Mouse (Mus musculus) hindbrain, embryonic 13.5 days (tissue): ENCODE measurements around the gene Foxn4. TPM values are rescaled to one million over a fixed set of nuclear protein-coding genes. Genes with fewer than 3 reads are reported as not detected.

Source experiments
- ATAC-seq: fragments of 200-750 bp; cut with Nextera tagmentation; 2 replicates; pipeline ENCODE4 v1.8.0; 2017; ENCODE audit warnings: moderate TSS enrichment; ENCODE audit not compliant: low FRiP score
- H3K27ac ChIP-seq: fragments of 300-500 bp; sonication (generic); 2 replicates; pipeline ENCODE4 v1.5.1; 2015; ENCODE audit warnings: inconsistent platforms, mild to moderate bottlenecking, moderate library complexity
- H3K27me3 ChIP-seq: fragments of 300-500 bp; sonication (generic); 2 replicates; pipeline ENCODE4 v1.6.1; 2015; ENCODE audit warnings: mild to moderate bottlenecking, inconsistent platforms
- H3K36me3 ChIP-seq: fragments of 300-500 bp; sonication (generic); 2 replicates; pipeline ENCODE4 v1.6.1; 2015; ENCODE audit warnings: mild to moderate bottlenecking, inconsistent platforms
- H3K4me1 ChIP-seq: fragments of 300-500 bp; sonication (generic); replicated peaks from 2 replicates; pipeline ENCODE4 v1.6.1; 2015; ENCODE audit warnings: inconsistent platforms
- H3K4me2 ChIP-seq: fragments of 300-500 bp; sonication (generic); 2 replicates; pipeline ENCODE4 v1.6.1; 2015; ENCODE audit warnings: inconsistent platforms, mild to moderate bottlenecking, moderate library complexity
- H3K4me3 ChIP-seq: fragments of 300-500 bp; sonication (generic); 2 replicates; pipeline ENCODE4 v1.5.1; 2015; ENCODE audit warnings: mild to moderate bottlenecking, inconsistent platforms
- H3K9ac ChIP-seq: fragments of 300-500 bp; sonication (generic); 2 replicates; pipeline ENCODE4 v1.6.1; 2015; ENCODE audit warnings: mild to moderate bottlenecking, inconsistent platforms
- H3K9me3 ChIP-seq: fragments of 300-500 bp; sonication (generic); 2 replicates; pipeline ENCODE4 v1.6.1; 2016; ENCODE audit warnings: inconsistent platforms
- WGBS: fragments of 180-500 bp; shearing (Covaris S2); methylation state at CpG from one replicate; pipeline ENCODE4 v1.1.7; 2015; 5-methylcytosine and 5-hydroxymethylcytosine counted together
- polyA plus RNA-seq: library from polyadenylated mRNA; unstranded; fragments of >200 nt; fragmentation: Nextera tagmentation; extraction: Ambion mirVana; gene quantifications from 2 replicates; pipeline ENCODE4 v1.2.1, GENCODE M21; 2015

Gene Foxn4
- polyA plus RNA-seq, 1 experiment from 2014 or later = 1.0 TPM

DNA sequence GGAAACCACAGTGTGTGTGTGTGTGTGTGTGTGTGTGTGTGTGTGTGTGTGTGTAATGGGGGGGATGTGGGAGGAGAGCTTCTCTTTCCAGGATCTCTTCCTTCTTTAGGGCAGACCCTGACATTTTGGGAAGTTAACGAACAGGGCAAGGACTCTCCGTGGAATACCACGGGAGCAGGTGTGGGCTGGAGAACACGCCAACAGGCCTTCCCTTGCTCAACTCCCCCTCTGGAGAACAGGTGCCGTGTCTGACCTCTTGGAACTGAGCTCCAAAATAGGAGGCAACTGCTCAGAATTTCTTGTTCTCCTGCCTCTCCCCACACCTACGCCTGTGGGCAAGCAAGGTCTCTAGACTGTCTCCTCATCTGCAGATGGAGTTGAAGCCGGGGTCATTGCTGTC is 4.1 kb downstream of the Foxn4 start:
- H3K4me2 ChIP-seq = no peak overlapping the region
- WGBS = 72% methylated on average over 7 of the region's 7 CpGs
- H3K9ac ChIP-seq = no peak overlapping the region; the same call in 1 of the 2 replicates
- H3K36me3 ChIP-seq = no peaks in the 10 kb centered on the region
- H3K9me3 ChIP-seq = no peaks in the 10 kb centered on the region
- H3K4me1 ChIP-seq = peaks cover 36% of the 10 kb centered on the region
- H3K27ac ChIP-seq = no peak overlapping the region
- no peak for ATAC-seq
- H3K27me3 ChIP-seq = peaks cover 97% of the 10 kb centered on the region
- H3K4me3 ChIP-seq = no peak overlapping the region

DNA sequence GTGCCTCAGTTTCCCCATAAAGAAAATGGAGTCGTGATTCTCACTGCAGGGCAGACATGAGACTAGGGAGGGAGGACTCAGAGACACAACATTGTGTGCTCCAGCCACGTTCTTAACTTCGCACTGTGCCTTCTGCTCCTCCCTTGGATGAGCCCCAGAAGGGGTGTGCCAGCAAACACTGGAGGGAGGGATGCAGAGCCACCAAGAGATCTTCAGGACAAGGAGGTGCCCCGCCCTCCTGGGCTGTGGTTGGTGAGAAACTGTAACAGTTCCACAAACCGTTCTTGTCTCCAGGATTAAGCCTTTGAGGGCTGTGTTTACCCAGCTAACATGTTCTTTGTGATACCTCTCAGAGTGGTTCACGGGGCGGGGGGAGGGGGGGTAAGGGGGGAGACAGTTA is 5.0 kb downstream of the Foxn4 start:
- peaks cover 35% of the 10 kb centered on the region for H3K4me1 ChIP-seq
- no peak overlapping the region for H3K27ac ChIP-seq
- H3K36me3 ChIP-seq = no peaks in the 10 kb centered on the region
- 51% methylated on average over 7 of the region's 7 CpGs for WGBS
- no peak for ATAC-seq
- H3K4me3 ChIP-seq = no peak overlapping the region
- no peaks in the 10 kb centered on the region for H3K9me3 ChIP-seq
- peaks cover 96% of the 10 kb centered on the region for H3K27me3 ChIP-seq
- no peak overlapping the region for H3K4me2 ChIP-seq
- H3K9ac ChIP-seq = no peak overlapping the region

DNA sequence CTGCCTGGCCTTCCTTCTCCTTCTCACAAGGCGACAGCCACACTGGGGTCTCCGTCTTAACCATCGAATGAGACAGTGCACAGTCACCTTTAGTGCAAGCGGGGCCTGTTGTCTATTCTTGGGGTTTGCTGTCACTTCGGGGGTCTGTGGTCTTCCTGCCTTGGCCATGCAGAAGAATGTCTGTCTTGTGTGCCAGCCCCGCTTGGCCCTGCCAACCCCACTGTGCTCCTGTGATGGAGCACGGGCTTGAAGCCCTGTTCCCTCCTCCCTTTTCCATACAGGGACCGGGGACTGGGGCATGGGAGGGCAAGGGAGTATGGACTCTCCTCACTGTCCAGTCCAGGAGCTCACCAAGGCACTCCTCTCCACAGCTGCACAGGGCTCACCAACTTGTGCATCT is 8.8 kb downstream of the Foxn4 start:
- Histone ChIP-seq H3K4me2 (no peak overlapping the region), H3K27me3 (peaks cover 78% of the 10 kb centered on the region), H3K36me3 (no peaks in the 10 kb centered on the region), H3K4me1 (peaks cover 24% of the 10 kb centered on the region), H3K9ac (no peak overlapping the region), H3K9me3 (no peaks in the 10 kb centered on the region), H3K4me3 (no peak overlapping the region), H3K27ac (no peak overlapping the region)
- 89% methylated on average over 8 of the region's 8 CpGs for WGBS
- ATAC-seq = no peak

- Histone ChIP-seq H3K9me3 (no peaks in the 10 kb centered on the region), H3K36me3 (no peaks in the 10 kb centered on the region), H3K4me2 (no peak overlapping the region), H3K27ac (no peak overlapping the region), H3K4me1 (peaks cover 17% of the 10 kb centered on the region; the same call in 1 of the 2 replicates), H3K9ac (0 out of 2 replicates have a peak overlapping the region, but pooled peaks have one; percentile 0), H3K27me3 (peaks cover 78% of the 10 kb centered on the region), H3K4me3 (no peak overlapping the region)
- ATAC-seq = peak; percentile 85
- 33% methylated on average over 8 of the region's 8 CpGs for WGBS
Measured at GRCm38 (mm10) chr5:114264030-114264459, 9.6 kb downstream of the Foxn4 start.

DNA sequence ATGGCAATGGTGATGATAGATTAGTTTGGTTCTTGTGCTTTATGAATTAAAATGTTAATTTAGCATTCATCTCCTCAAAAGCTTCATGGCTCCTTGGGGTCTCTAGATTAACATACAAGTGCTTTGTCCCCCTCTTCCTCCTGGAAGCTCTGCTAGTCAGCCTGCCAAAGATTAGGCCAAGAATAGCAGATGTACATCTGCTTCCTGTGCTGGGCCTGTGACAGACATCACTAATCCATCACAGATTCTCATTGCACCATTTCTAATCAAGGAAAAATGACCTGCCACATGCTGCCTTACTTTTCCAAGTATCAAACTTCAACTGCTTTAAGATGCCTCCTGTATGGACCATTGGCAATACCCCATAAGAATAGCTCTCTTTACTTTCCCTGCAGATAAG is 12.1 kb downstream of the Foxn4 start:
- no peak for ATAC-seq
- Histone ChIP-seq H3K27ac (no peak overlapping the region), H3K4me3 (no peak overlapping the region), H3K36me3 (no peaks in the 10 kb centered on the region), H3K4me1 (peaks cover 9% of the 10 kb centered on the region), H3K27me3 (peaks cover 67% of the 10 kb centered on the region), H3K4me2 (no peak overlapping the region), H3K9me3 (no peaks in the 10 kb centered on the region), H3K9ac (no peak overlapping the region)

- ATAC-seq = no peak
- Histone ChIP-seq H3K27ac (no peak overlapping the region), H3K4me3 (no peak overlapping the region), H3K9me3 (no peaks in the 10 kb centered on the region), H3K4me2 (no peak overlapping the region), H3K9ac (no peak overlapping the region), H3K36me3 (no peaks in the 10 kb centered on the region), H3K4me1 (peaks cover 9% of the 10 kb centered on the region), H3K27me3 (peaks cover 66% of the 10 kb centered on the region)
- WGBS = 84% methylated on average over 10 of the region's 10 CpGs
Measured at GRCm38 (mm10) chr5:114259495-114259894, 14.1 kb downstream of the Foxn4 start.

- Histone ChIP-seq H3K4me2 (peak overlapping the region; percentile 39), H3K9me3 (no peaks in the 10 kb centered on the region), H3K4me3 (peak overlapping the region; percentile 14; the same call in 1 of the 2 replicates), H3K27me3 (peaks cover 66% of the 10 kb centered on the region), H3K9ac (peak overlapping the region; percentile 16; the same call in 1 of the 2 replicates), H3K4me1 (peaks cover 7% of the 10 kb centered on the region), H3K27ac (no peak overlapping the region), H3K36me3 (no peaks in the 10 kb centered on the region)
- WGBS = 17% methylated on average over 14 of the region's 14 CpGs
- peak; percentile 69 for ATAC-seq
Measured at GRCm38 (mm10) chr5:114248174-114248589, 25.4 kb downstream of the Foxn4 start.

- H3K36me3 ChIP-seq = no peaks in the 10 kb centered on the region
- 85% methylated on average over 7 of the region's 7 CpGs for WGBS
- no peak overlapping the region for H3K4me3 ChIP-seq
- no peak for ATAC-seq
- H3K27ac ChIP-seq = no peak overlapping the region
- no peaks in the 10 kb centered on the region for H3K9me3 ChIP-seq
- H3K9ac ChIP-seq = no peak overlapping the region
- H3K4me1 ChIP-seq = peaks cover 7% of the 10 kb centered on the region
- H3K4me2 ChIP-seq = no peak overlapping the region
- H3K27me3 ChIP-seq = peaks cover 51% of the 10 kb centered on the region
Measured at GRCm38 (mm10) chr5:114246465-114246864, 27.1 kb downstream of the Foxn4 start.

DNA sequence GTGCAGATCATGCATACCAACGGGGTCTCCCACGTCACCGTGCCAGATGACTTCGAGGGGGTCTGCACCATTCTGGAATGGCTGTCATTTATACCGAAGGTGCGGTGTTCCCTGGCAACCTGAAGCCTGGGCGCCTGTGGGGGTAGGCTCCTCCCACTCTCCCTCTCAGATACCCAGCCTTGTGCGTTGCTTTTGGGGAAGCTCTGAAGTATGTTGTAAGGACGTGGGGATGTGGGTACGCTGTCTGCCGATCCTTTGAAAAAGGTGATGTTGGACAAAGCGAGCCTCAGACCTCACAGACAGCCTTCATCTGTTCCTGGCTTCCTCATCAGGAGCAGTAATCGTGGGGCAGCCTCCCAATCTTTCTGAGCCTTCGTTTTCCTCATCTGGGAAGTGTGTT is 33.9 kb downstream of the Foxn4 start:
- no peak overlapping the region for H3K9ac ChIP-seq
- H3K27ac ChIP-seq = no peak overlapping the region
- H3K36me3 ChIP-seq = no peaks in the 10 kb centered on the region
- no peak overlapping the region for H3K4me3 ChIP-seq
- ATAC-seq = no peak
- WGBS = 53% methylated on average over 14 of the region's 14 CpGs
- no peaks in the 10 kb centered on the region for H3K4me1 ChIP-seq
- H3K9me3 ChIP-seq = no peaks in the 10 kb centered on the region
- peaks cover 17% of the 10 kb centered on the region for H3K27me3 ChIP-seq
- no peak overlapping the region for H3K4me2 ChIP-seq

GRCm38 (mm10) chr5:114238924-114239323 is 34.7 kb downstream of the Foxn4 start:
- WGBS = 29% methylated on average over 7 of the region's 7 CpGs
- Histone ChIP-seq H3K9ac (no peak overlapping the region), H3K27ac (no peak overlapping the region), H3K36me3 (no peaks in the 10 kb centered on the region), H3K4me2 (no peak overlapping the region), H3K27me3 (peaks cover 15% of the 10 kb centered on the region), H3K4me1 (no peaks in the 10 kb centered on the region), H3K9me3 (no peaks in the 10 kb centered on the region), H3K4me3 (no peak overlapping the region)
- ATAC-seq = no peak

- peaks cover 29% of the 10 kb centered on the region for H3K9me3 ChIP-seq
- H3K27ac ChIP-seq = no peak overlapping the region
- H3K4me1 ChIP-seq = no peaks in the 10 kb centered on the region
- WGBS = 87% methylated on average over 5 of the region's 5 CpGs
- no peak overlapping the region for H3K4me3 ChIP-seq
- H3K36me3 ChIP-seq = peaks cover 19% of the 10 kb centered on the region
- H3K9ac ChIP-seq = no peak overlapping the region
- no peak overlapping the region for H3K4me2 ChIP-seq
- H3K27me3 ChIP-seq = no peaks in the 10 kb centered on the region
- ATAC-seq = no peak
Measured at GRCm38 (mm10) chr5:114228901-114229300, 44.7 kb downstream of the Foxn4 start.

GRCm38 (mm10) chr5:114226051-114226450 is 47.6 kb downstream of the Foxn4 start:
- no peak for ATAC-seq
- Histone ChIP-seq H3K36me3 (peaks cover 19% of the 10 kb centered on the region), H3K4me1 (no peaks in the 10 kb centered on the region), H3K4me2 (no peak overlapping the region), H3K9ac (no peak overlapping the region), H3K9me3 (peaks cover 29% of the 10 kb centered on the region), H3K27ac (no peak overlapping the region), H3K27me3 (no peaks in the 10 kb centered on the region), H3K4me3 (no peak overlapping the region)
- 92% methylated on average over 7 of the region's 7 CpGs for WGBS

GRCm38 (mm10) chr5:114218771-114219170 is 54.8 kb downstream of the Foxn4 start:
- H3K9me3 ChIP-seq = no peaks in the 10 kb centered on the region
- 87% methylated on average over 14 of the region's 14 CpGs for WGBS
- no peak overlapping the region for H3K4me3 ChIP-seq

More at GRCm38 (mm10) chr5:114218771-114219170, 54.8 kb downstream of the Foxn4 start:
- H3K36me3 ChIP-seq = no peaks in the 10 kb centered on the region
- H3K9ac ChIP-seq = no peak overlapping the region
- no peaks in the 10 kb centered on the region for H3K4me1 ChIP-seq
- no peak overlapping the region for H3K27ac ChIP-seq
- H3K27me3 ChIP-seq = no peaks in the 10 kb centered on the region
- H3K4me2 ChIP-seq = no peak overlapping the region
- no peak for ATAC-seq
